Mouse (Mus musculus): ENCODE data around the gene Thumpd2.

GRCm38 (mm10) chr17:81045115-81045514, 19.8 kb downstream of the Thumpd2 start:
- no peak for TF ChIP-seq CTCF (IDR thresholded peaks at IDR 0.05; ENCODE audit: control insufficient read depth, insufficient read depth, low read length)
- TF ChIP-seq POLR2A (IDR thresholded peaks at IDR 0.05; ENCODE audit: borderline replicate concordance, control insufficient read depth, low read depth, low read length), result no peak
